Mouse (Mus musculus) heart, embryonic 10.5 days (tissue): ENCODE results near the gene Prl7a1. TPM values are rescaled to one million over a fixed set of nuclear protein-coding genes. Genes with fewer than 3 reads are reported as not detected.

Experiments used
- DNase-seq: peaks from one replicate; pipeline ENCODE4 v3.0.0-alpha.2; 2017; ENCODE audit warnings: low spot score
- H3K27ac ChIP-seq: fragments of 300-500 bp; sonication (generic); 2 replicates; pipeline ENCODE4 v1.5.1; 2016; ENCODE audit warnings: mild to moderate bottlenecking
- H3K27me3 ChIP-seq: fragments of 300-500 bp; sonication (generic); 2 replicates; pipeline ENCODE4 v1.6.1; 2016; ENCODE audit warnings: mild to moderate bottlenecking; ENCODE audit not compliant: poor library complexity, insufficient read depth, severe bottlenecking
- H3K36me3 ChIP-seq: fragments of 300-500 bp; sonication (generic); 2 replicates; pipeline ENCODE4 v1.6.1; 2016; ENCODE audit warnings: mild to moderate bottlenecking, moderate library complexity
- H3K4me1 ChIP-seq: fragments of 300-500 bp; sonication (generic); 2 replicates; pipeline ENCODE4 v1.6.1; 2016; ENCODE audit warnings: mild to moderate bottlenecking
- H3K4me3 ChIP-seq: fragments of 300-500 bp; sonication (generic); 2 replicates; pipeline ENCODE4 v1.5.1; 2016; ENCODE audit warnings: mild to moderate bottlenecking, moderate library complexity
- H3K9me3 ChIP-seq: fragments of 300-500 bp; sonication (generic); 2 replicates; pipeline ENCODE4 v1.6.1; 2016; ENCODE audit warnings: mild to moderate bottlenecking, moderate library complexity
- WGBS: fragments of 180-500 bp; shearing (Covaris S2); methylation state at CpG from one replicate; pipeline ENCODE4 v1.1.7; 2016; 5-methylcytosine and 5-hydroxymethylcytosine counted together
- polyA plus RNA-seq: library from polyadenylated mRNA; unstranded; fragments of >200 nt; fragmentation: Nextera tagmentation; extraction: Ambion mirVana; gene quantifications from 2 replicates; pipeline ENCODE4 v1.2.1, GENCODE M21; 2016

Gene Prl7a1
- not detected in 2 replicates for polyA plus RNA-seq

- Histone ChIP-seq H3K4me3 (no peak within 1 kb of the TSS), H3K4me1 (no peaks in the 10 kb centered on the region), H3K9me3 (no peaks in the 10 kb centered on the region), H3K27ac (no peak within 1 kb of the TSS), H3K36me3 (no peaks in the 10 kb centered on the region), H3K27me3 (no peaks in the 10 kb centered on the region)
- 90% methylated on average over 3 of the region's 3 CpGs for WGBS
- no peak for DNase-seq
Measured at GRCm38 (mm10) chr13:27642393-27642792, at the start of gene Prl7a1. TSS of gene Prl7a1 (minus strand) at chr13:27642493.

- no peaks in the 10 kb centered on the region for H3K9me3 ChIP-seq
- H3K36me3 ChIP-seq = no peaks in the 10 kb centered on the region
- no peaks in the 10 kb centered on the region for H3K27me3 ChIP-seq
- no peak for DNase-seq
- H3K4me3 ChIP-seq = no peak within 1 kb of the TSS
- WGBS = 75% methylated on average over 4 of the region's 4 CpGs
- no peaks in the 10 kb centered on the region for H3K4me1 ChIP-seq
- no peak within 1 kb of the TSS for H3K27ac ChIP-seq
Measured at GRCm38 (mm10) chr13:27667936-27668335, 25.6 kb upstream of the Prl7a1 start, which contains the start of gene Prl7a2. TSS of gene Prl7a2 (minus strand) at chr13:27668036.

- DNase-seq = no peak
- Histone ChIP-seq H3K4me1 (no peaks in the 10 kb centered on the region), H3K27me3 (no peaks in the 10 kb centered on the region), H3K36me3 (no peaks in the 10 kb centered on the region), H3K9me3 (no peaks in the 10 kb centered on the region), H3K27ac (no peak overlapping the region), H3K4me3 (no peak overlapping the region)
- WGBS = 73% methylated on average over 2 of the region's 2 CpGs
Measured at GRCm38 (mm10) chr13:27660747-27661146, 18.5 kb upstream of the Prl7a1 start.

GRCm38 (mm10) chr13:27610482-27610881 lies 31.8 kb downstream of the Prl7a1 start, which contains the start of gene Prl7b1:
TSS of gene Prl7b1 (minus strand) at chr13:27610582.
- Histone ChIP-seq H3K36me3 (no peaks in the 10 kb centered on the region), H3K4me3 (no peak within 1 kb of the TSS), H3K9me3 (no peaks in the 10 kb centered on the region), H3K27ac (no peak within 1 kb of the TSS), H3K4me1 (no peaks in the 10 kb centered on the region), H3K27me3 (no peaks in the 10 kb centered on the region)
- DNase-seq = no peak
- 57% methylated on average over 4 of the region's 4 CpGs for WGBS

Other genes with a start within 250 kb of the Prl7a1 start
- gene Prl8a6, start 203.8 kb downstream of the Prl7a1 start, polyA plus RNA-seq = not detected in 2 replicates
- not detected in 2 replicates for gene Prl8a8, start 129.3 kb downstream of the Prl7a1 start, polyA plus RNA-seq
- gene Prl8a9, start 77.9 kb downstream of the Prl7a1 start, polyA plus RNA-seq = not detected in 2 replicates
- not detected in 2 replicates for gene Prl8a1, start 60.3 kb downstream of the Prl7a1 start, polyA plus RNA-seq
- not detected in 2 replicates for gene Prl7b1, start 31.9 kb downstream of the Prl7a1 start, polyA plus RNA-seq
- gene Prl7a2, start 25.5 kb upstream of the Prl7a1 start, polyA plus RNA-seq = not detected in 2 replicates
- gene Prl7d1, start 74.2 kb upstream of the Prl7a1 start, polyA plus RNA-seq = not detected in 2 replicates
- not detected in 2 replicates for gene Prl7c1, start 138.3 kb upstream of the Prl7a1 start, polyA plus RNA-seq
- 0.15 TPM in 1 of 2 replicates, not detected in the other for gene Prl2a1, start 159.2 kb upstream of the Prl7a1 start, polyA plus RNA-seq
- gene Prl2c1, start 206.8 kb upstream of the Prl7a1 start, polyA plus RNA-seq = not detected in 2 replicates